Mouse (Mus musculus) limb, embryonic 14.5 days (tissue): ENCODE data around the gene Adap1. TPM values are rescaled to one million over a fixed set of nuclear protein-coding genes. Genes with fewer than 3 reads are reported as not detected.

Source experiments
- ATAC-seq: fragments of 200-750 bp; cut with Nextera tagmentation; 2 replicates; pipeline ENCODE4 v1.8.0; 2017; ENCODE audit warnings: low read depth, moderate number of reproducible peaks, moderate TSS enrichment; ENCODE audit not compliant: low FRiP score
- DNase-seq: peaks from one replicate; pipeline ENCODE4 v3.0.0-alpha.2; 2015; ENCODE audit warnings: low spot score
- H3K27ac ChIP-seq: fragments of 300-500 bp; sonication (generic); replicated peaks from 2 replicates; pipeline ENCODE4 v1.5.1; 2014; ENCODE audit warnings: low read depth, mild to moderate bottlenecking, low read length, moderate library complexity, mixed read lengths
- H3K27me3 ChIP-seq: fragments of 300-500 bp; sonication (generic); 2 replicates; pipeline ENCODE4 v1.6.1; 2014; ENCODE audit warnings: low read length, mixed read lengths; ENCODE audit not compliant: control insufficient read depth, insufficient read depth
- H3K36me3 ChIP-seq: fragments of 300-500 bp; sonication (generic); 2 replicates; pipeline ENCODE4 v1.6.1; 2014; ENCODE audit warnings: mild to moderate bottlenecking, low read length, moderate library complexity, mixed read lengths; ENCODE audit not compliant: control insufficient read depth, insufficient read depth
- H3K4me1 ChIP-seq: fragments of 300-500 bp; sonication (generic); 2 replicates; pipeline ENCODE4 v1.6.1; 2014; ENCODE audit warnings: antibody characterized with exemption, low read length, mixed read lengths; ENCODE audit not compliant: control insufficient read depth, insufficient read depth
- H3K4me2 ChIP-seq: fragments of 300-500 bp; sonication (generic); replicated peaks from 2 replicates; pipeline ENCODE4 v1.6.1; 2014; ENCODE audit warnings: low read depth, mild to moderate bottlenecking, low read length, moderate library complexity; ENCODE audit not compliant: severe bottlenecking
- H3K4me3 ChIP-seq: fragments of 300-500 bp; sonication (generic); replicated peaks from 2 replicates; pipeline ENCODE4 v1.5.1; 2014; ENCODE audit warnings: low read length
- H3K9ac ChIP-seq: fragments of 300-500 bp; sonication (generic); 2 replicates; pipeline ENCODE4 v1.6.1; 2014; ENCODE audit warnings: mild to moderate bottlenecking, low read depth, low read length, moderate library complexity; ENCODE audit not compliant: severe bottlenecking
- H3K9me3 ChIP-seq: fragments of 300-500 bp; sonication (generic); 2 replicates; pipeline ENCODE4 v1.6.1; 2016; ENCODE audit warnings: low read length; ENCODE audit not compliant: control insufficient read depth
- POLR2A ChIP-seq: fragments of 200-500 bp; IDR thresholded peaks from 2 replicates; pipeline ENCODE4 v1.8.0; 2012; ENCODE audit warnings: inconsistent platforms, mild to moderate bottlenecking, moderate library complexity, borderline replicate concordance; ENCODE audit not compliant: insufficient read depth, insufficient read length; ENCODE audit errors: extremely low read depth
- WGBS: fragments of 180-500 bp; shearing (Covaris S2); extraction: QIAGEN DNeasy Blood & Tissue Kit; methylation state at CpG from one replicate; pipeline ENCODE4 v1.1.7; 2014; 5-methylcytosine and 5-hydroxymethylcytosine counted together
- polyA plus RNA-seq, 2 experiments: library from polyadenylated mRNA; depleted of rRNA in 1 of 2; stranded (reverse) in 1 of 2; unstranded in 1 of 2; fragments of >200 nt; fragmentation: Nextera tagmentation in 1 of 2; extraction: Ambion mirVana in 1 of 2; gene quantifications; 2 replicates each; pipeline versions ENCODE4 v1.2.1 to v1.2.3; 2012 to 2014

Gene Adap1
- polyA plus RNA-seq, 2 experiments, result 2.5 to 2.7 TPM

DNA sequence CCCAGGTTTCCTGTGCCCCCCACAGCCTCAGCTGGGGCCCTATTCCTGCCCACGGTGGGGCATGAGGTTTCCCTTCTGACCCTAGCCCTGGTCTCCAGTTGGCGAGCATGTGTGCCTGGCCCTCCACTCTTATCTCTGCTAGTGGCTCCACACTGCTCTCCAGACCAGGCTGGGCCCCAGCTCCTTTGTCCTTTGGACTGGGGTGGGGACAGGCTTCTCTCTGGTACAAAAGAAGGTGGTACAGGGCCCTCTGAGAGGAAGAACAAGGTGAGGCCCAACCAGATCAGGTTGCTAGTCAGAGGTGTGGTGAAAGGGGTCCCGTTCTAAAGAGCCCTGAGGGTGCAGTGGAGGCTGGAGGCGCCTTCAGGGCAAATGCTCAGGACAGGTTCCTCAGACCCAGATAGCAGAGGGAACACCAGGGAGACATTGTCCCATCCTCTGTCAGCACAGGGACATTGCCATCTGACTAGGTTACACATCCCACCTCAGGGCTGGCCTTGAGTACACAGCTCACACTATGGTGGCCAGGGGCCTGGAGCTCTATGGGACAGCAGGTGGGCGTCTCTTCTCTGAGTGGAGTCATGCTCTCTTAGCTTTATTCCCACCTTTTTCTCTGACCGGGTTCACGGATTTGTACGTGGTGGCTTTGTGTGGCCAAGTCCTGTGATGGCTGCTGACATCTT, 7.3 kb upstream of the Adap1 start:
- TF ChIP-seq POLR2A, result no peak
- H3K9ac ChIP-seq, result no peak overlapping the region
- no peak for ATAC-seq

DNA sequence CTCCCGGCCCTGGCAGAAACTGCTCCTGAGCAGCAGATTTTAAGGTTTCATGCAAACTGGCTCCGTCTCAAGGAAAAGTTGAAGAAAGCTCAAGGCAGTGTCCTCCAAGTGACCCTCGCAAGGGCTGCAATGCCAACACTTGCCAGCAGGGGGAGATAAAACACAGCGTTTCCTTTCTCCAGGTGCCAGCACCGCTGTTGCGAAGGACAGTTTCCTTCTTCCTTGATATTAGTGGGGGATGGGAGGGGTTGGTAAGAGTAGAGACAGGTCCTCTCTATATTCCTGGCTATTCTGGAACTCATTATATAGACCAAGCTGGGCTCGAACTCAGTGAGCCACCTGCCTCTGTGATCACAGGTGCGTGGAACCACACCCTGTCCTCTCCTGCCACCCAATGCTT, 6.3 kb upstream of the Adap1 start:
- DNase-seq, result peak; percentile 73
- Histone ChIP-seq H3K4me2 (no peak overlapping the region), H3K4me1 (no peaks in the 10 kb centered on the region), H3K9me3 (no peaks in the 10 kb centered on the region), H3K36me3 (peaks cover 14% of the 10 kb centered on the region), H3K9ac (no peak overlapping the region), H3K27ac (no peak overlapping the region), H3K4me3 (no peak overlapping the region), H3K27me3 (no peaks in the 10 kb centered on the region)
- WGBS, result 15% methylated on average over 8 of the region's 8 CpGs
- no peak for TF ChIP-seq POLR2A
- ATAC-seq, result peak; percentile 31

More for the DNA sequence above, 7.3 kb upstream of the Adap1 start:
- Histone ChIP-seq H3K27me3 (no peaks in the 10 kb centered on the region), H3K27ac (no peak overlapping the region), H3K4me3 (no peak overlapping the region), H3K4me2 (no peak overlapping the region), H3K36me3 (peaks cover 24% of the 10 kb centered on the region), H3K4me1 (no peaks in the 10 kb centered on the region), H3K9me3 (no peaks in the 10 kb centered on the region)
- WGBS, result 85% methylated on average over 8 of the region's 8 CpGs
- DNase-seq, result no peak

DNA sequence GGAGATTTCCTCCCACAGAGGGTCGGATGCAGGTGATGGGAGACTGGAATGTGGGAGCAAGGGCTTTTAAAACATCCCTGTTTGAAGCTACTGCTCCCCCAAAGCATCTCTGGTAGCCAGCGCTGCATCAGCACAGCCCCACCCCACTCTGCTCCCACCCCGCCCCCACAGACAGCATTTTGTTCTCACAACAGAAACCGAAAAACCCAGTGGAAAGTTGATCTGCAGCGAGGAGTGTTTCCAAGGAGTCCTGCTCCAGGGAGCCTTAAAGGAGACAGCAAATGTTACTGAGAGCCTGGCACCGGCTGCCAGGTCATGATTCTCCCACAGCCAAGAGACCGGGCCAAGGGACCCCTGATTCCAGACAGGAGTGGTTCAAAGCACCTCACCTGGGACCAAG, 5.3 kb upstream of the Adap1 start:
- 66% methylated on average over 7 of the region's 7 CpGs for WGBS
- TF ChIP-seq POLR2A, result no peak
- H3K27ac ChIP-seq, result no peak overlapping the region

DNA sequence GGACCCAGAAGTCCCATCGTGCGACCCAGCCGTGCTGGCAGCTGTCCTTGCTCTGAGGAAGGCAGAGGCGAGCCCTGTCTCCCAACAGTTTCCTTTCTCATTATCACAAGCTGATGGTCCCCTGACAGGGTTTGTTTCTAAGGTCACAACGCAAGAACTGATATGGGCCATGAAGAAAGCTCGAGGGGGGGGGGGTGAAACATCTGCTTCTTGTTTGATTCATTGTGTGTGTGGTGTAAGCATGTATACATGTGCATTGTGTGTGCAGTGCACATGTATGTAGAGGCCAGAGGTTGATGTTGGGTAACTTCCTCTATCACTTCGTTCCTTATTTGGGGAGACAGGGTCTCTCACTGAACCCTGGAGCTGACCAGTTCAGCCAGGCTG, 2.2 kb upstream of the Adap1 start:
- TF ChIP-seq POLR2A, result no peak
- DNase-seq, result no peak
- no peak for ATAC-seq
- Histone ChIP-seq H3K9me3 (no peaks in the 10 kb centered on the region), H3K4me1 (peaks cover 4% of the 10 kb centered on the region; the same call in 1 of the 2 replicates), H3K9ac (no peak overlapping the region), H3K4me2 (no peak overlapping the region), H3K27me3 (peaks cover 32% of the 10 kb centered on the region), H3K36me3 (no peaks in the 10 kb centered on the region), H3K4me3 (no peak overlapping the region), H3K27ac (no peak overlapping the region)
- 69% methylated on average over 7 of the region's 7 CpGs for WGBS

More for the DNA sequence above, 5.3 kb upstream of the Adap1 start:
- Histone ChIP-seq H3K9ac (no peak overlapping the region), H3K4me3 (no peak overlapping the region), H3K4me2 (no peak overlapping the region), H3K9me3 (no peaks in the 10 kb centered on the region), H3K4me1 (no peaks in the 10 kb centered on the region), H3K27me3 (peaks cover 8% of the 10 kb centered on the region; the same call in 1 of the 2 replicates), H3K36me3 (peaks cover 5% of the 10 kb centered on the region)
- ATAC-seq, result no peak
- no peak for DNase-seq

DNA sequence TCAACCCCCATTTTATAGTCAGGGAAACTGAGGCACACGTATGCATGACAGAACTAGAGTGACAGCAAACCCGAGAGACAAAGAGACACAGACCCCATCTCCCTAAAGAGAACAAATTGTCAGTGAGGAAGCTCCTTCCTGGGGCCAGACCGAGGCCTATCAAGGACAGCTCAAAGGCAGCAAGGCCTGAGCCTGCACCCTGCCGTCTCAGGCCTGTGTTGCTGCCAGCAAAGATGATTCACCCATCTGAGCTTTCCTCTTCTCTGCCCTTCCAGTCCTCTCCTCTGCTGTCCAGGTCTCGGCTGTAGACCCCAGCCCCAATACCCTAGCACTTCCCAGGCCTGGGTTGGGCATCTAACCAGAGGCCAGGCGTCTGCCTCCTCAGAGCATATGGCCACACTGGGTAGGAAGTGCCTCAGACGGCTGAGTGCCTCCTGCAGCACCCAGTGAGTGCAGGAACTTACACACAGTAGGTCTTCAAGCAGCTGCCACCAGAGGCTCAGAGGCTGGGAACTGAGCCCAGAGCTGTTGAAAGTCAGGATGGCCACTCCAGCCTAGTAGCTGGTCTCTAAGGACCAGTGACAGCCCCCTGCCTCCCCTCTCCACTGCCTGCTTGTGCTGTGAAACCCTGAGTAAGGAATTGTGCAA, 1.7 kb upstream of the Adap1 start:
- no peak for ATAC-seq
- peaks cover 32% of the 10 kb centered on the region for H3K27me3 ChIP-seq
- H3K4me3 ChIP-seq, result no peak overlapping the region
- H3K4me2 ChIP-seq, result no peak overlapping the region
- no peaks in the 10 kb centered on the region for H3K36me3 ChIP-seq
- H3K27ac ChIP-seq, result no peak overlapping the region
- H3K4me1 ChIP-seq, result peaks cover 4% of the 10 kb centered on the region; the same call in 1 of the 2 replicates
- WGBS, result 75% methylated on average over 7 of the region's 7 CpGs
- DNase-seq, result no peak
- H3K9ac ChIP-seq, result no peak overlapping the region
- no peak for TF ChIP-seq POLR2A
- H3K9me3 ChIP-seq, result no peaks in the 10 kb centered on the region
